Mouse (Mus musculus): ENCODE measurements around the gene Adam19. TPM values are rescaled to one million over a fixed set of nuclear protein-coding genes. Genes with fewer than 3 reads are reported as not detected.

Adam19 gene
- polyA plus RNA-seq, 1 experiment = 43.2 TPM

GRCm38 (mm10) chr11:46030026-46030425 lies 25.8 kb upstream of the Adam19 start:
- Histone ChIP-seq H3ac (ENCODE audit: control insufficient read depth, insufficient read length) (no peak overlapping the region), H3K27me3 (ENCODE audit: control insufficient read depth, insufficient read depth, insufficient read length) (no peaks in the 10 kb centered on the region), H3K4me3 (no peak overlapping the region), H3K79me2 (ENCODE audit: control insufficient read depth, insufficient read depth) (no peaks in the 10 kb centered on the region), H3K4me2 (ENCODE audit: low read depth) (no peak overlapping the region), H3K36me3 (ENCODE audit: control insufficient read depth, insufficient read depth) (no peaks in the 10 kb centered on the region)
- TF ChIP-seq MYOG (IDR thresholded peaks at IDR 0.05; ENCODE audit: control insufficient read depth in 1 of 3, insufficient read depth in 1 of 3, insufficient read length in 2 of 3, low read depth in 2 of 3) (no peak), POLR2AphosphoS2 (IDR thresholded peaks at IDR 0.05; ENCODE audit: insufficient read length, low read depth) (no peak), TCF3 (IDR thresholded peaks at IDR 0.05; ENCODE audit: insufficient read length, low read depth) (no peak), MYOD1 (IDR thresholded peaks at IDR 0.05; ENCODE audit: control insufficient read depth in 1 of 3, insufficient read length in 2 of 3, low read depth in 2 of 3) (no peak), CEBPB (IDR thresholded peaks at IDR 0.05; ENCODE audit: insufficient read depth, poor library complexity, severe bottlenecking) (no peak), REST (IDR thresholded peaks at IDR 0.05; ENCODE audit: insufficient read depth, insufficient read length) (no peak), SRF (IDR thresholded peaks at IDR 0.05; ENCODE audit: control insufficient read depth, insufficient read length, low read depth) (no peak), E2F4 (IDR thresholded peaks at IDR 0.05; ENCODE audit: insufficient read depth) (no peak), POLR2A (IDR thresholded peaks at IDR 0.05; ENCODE audit: insufficient read length, low read depth) (no peak), TCF12 (IDR thresholded peaks at IDR 0.05; ENCODE audit: insufficient read depth, poor library complexity, severe bottlenecking) (no peak), MAX (IDR thresholded peaks at IDR 0.05; ENCODE audit: low read depth) (no peak), USF1 (IDR thresholded peaks at IDR 0.05; ENCODE audit: low read depth) (no peak)

DNA sequence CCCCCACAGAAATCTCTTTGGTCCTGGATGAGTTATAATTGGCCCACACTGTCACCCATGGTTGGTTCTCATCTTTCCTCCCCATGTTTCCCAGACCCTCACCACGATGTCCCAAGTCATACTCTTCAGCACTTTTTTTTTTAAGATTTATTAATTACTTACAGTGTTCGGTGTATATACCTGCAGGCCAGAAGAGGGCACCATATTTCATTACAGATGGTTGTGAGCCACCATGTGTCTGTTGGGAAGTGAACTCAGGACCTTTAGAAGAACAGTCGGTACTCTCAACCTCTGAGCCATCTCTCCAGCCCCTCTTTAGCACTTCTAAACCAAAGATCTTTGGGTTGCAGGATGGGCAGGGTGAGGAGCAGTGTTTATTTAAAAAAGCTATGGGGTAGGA lies 24.3 kb upstream of the Adam19 start:
- TF ChIP-seq POLR2A (IDR thresholded peaks at IDR 0.05; ENCODE audit: insufficient read length, low read depth) (no peak), TCF3 (IDR thresholded peaks at IDR 0.05; ENCODE audit: insufficient read length, low read depth) (no peak), USF1 (IDR thresholded peaks at IDR 0.05; ENCODE audit: low read depth) (no peak), POLR2AphosphoS2 (IDR thresholded peaks at IDR 0.05; ENCODE audit: insufficient read length, low read depth) (no peak), E2F4 (IDR thresholded peaks at IDR 0.05; ENCODE audit: insufficient read depth) (no peak), MAX (IDR thresholded peaks at IDR 0.05; ENCODE audit: low read depth) (no peak), MYOG (IDR thresholded peaks at IDR 0.05; ENCODE audit: control insufficient read depth in 1 of 3, insufficient read depth in 1 of 3, insufficient read length in 2 of 3, low read depth in 2 of 3) (no peak), MYOD1 (IDR thresholded peaks at IDR 0.05; ENCODE audit: control insufficient read depth in 1 of 3, insufficient read length in 2 of 3, low read depth in 2 of 3) (no peak), SRF (IDR thresholded peaks at IDR 0.05; ENCODE audit: control insufficient read depth, insufficient read length, low read depth) (no peak), REST (IDR thresholded peaks at IDR 0.05; ENCODE audit: insufficient read depth, insufficient read length) (no peak), TCF12 (IDR thresholded peaks at IDR 0.05; ENCODE audit: insufficient read depth, poor library complexity, severe bottlenecking) (no peak), CEBPB (IDR thresholded peaks at IDR 0.05; ENCODE audit: insufficient read depth, poor library complexity, severe bottlenecking) (no peak)
- H3K79me2 ChIP-seq (ENCODE audit: control insufficient read depth, insufficient read depth) = no peaks in the 10 kb centered on the region
- no peak overlapping the region for H3K4me3 ChIP-seq
- no peak overlapping the region for H3K4me2 ChIP-seq (ENCODE audit: low read depth)
- no peak overlapping the region for H3ac ChIP-seq (ENCODE audit: control insufficient read depth, insufficient read length)
- H3K36me3 ChIP-seq (ENCODE audit: control insufficient read depth, insufficient read depth) = no peaks in the 10 kb centered on the region
- H3K27me3 ChIP-seq (ENCODE audit: control insufficient read depth, insufficient read depth, insufficient read length) = no peaks in the 10 kb centered on the region

- no peak for TF ChIP-seq MAX (IDR thresholded peaks at IDR 0.05; ENCODE audit: low read depth)
- no peak for TF ChIP-seq SRF (IDR thresholded peaks at IDR 0.05; ENCODE audit: control insufficient read depth, insufficient read length, low read depth)
- no peak for TF ChIP-seq MYOG (IDR thresholded peaks at IDR 0.05; ENCODE audit: control insufficient read depth in 1 of 3, insufficient read depth in 1 of 3, insufficient read length in 2 of 3, low read depth in 2 of 3)
- TF ChIP-seq POLR2AphosphoS2 (IDR thresholded peaks at IDR 0.05; ENCODE audit: insufficient read length, low read depth) = no peak
- no peak for TF ChIP-seq TCF12 (IDR thresholded peaks at IDR 0.05; ENCODE audit: insufficient read depth, poor library complexity, severe bottlenecking)
- no peak for TF ChIP-seq USF1 (IDR thresholded peaks at IDR 0.05; ENCODE audit: low read depth)
- TF ChIP-seq CEBPB (IDR thresholded peaks at IDR 0.05; ENCODE audit: insufficient read depth, poor library complexity, severe bottlenecking) = no peak
- H3K79me2 ChIP-seq (ENCODE audit: control insufficient read depth, insufficient read depth) = no peaks in the 10 kb centered on the region
- H3ac ChIP-seq (ENCODE audit: control insufficient read depth, insufficient read length) = no peak overlapping the region
- H3K36me3 ChIP-seq (ENCODE audit: control insufficient read depth, insufficient read depth) = no peaks in the 10 kb centered on the region
- peak overlapping the region; percentile 42 for H3K4me2 ChIP-seq (ENCODE audit: low read depth)
- no peak overlapping the region for H3K4me3 ChIP-seq
- H3K27me3 ChIP-seq (ENCODE audit: control insufficient read depth, insufficient read depth, insufficient read length) = no peaks in the 10 kb centered on the region
These were observed 22.8 kb upstream of the Adam19 start for GRCm38 (mm10) chr11:46032956-46033355.

GRCm38 (mm10) chr11:46036374-46036773 lies 19.4 kb upstream of the Adam19 start:
- no peaks in the 10 kb centered on the region for H3K27me3 ChIP-seq (ENCODE audit: control insufficient read depth, insufficient read depth, insufficient read length)
- H3K4me3 ChIP-seq = no peak overlapping the region
- H3K4me2 ChIP-seq (ENCODE audit: low read depth) = no peak overlapping the region
- no peaks in the 10 kb centered on the region for H3K36me3 ChIP-seq (ENCODE audit: control insufficient read depth, insufficient read depth)
- TF ChIP-seq USF1 (IDR thresholded peaks at IDR 0.05; ENCODE audit: low read depth) (no peak), POLR2AphosphoS2 (IDR thresholded peaks at IDR 0.05; ENCODE audit: insufficient read length, low read depth) (no peak), MYOD1 (IDR thresholded peaks at IDR 0.05; ENCODE audit: control insufficient read depth in 1 of 3, insufficient read length in 2 of 3, low read depth in 2 of 3) (no peak), POLR2A (IDR thresholded peaks at IDR 0.05; ENCODE audit: insufficient read length, low read depth) (no peak), E2F4 (IDR thresholded peaks at IDR 0.05; ENCODE audit: insufficient read depth) (no peak), TCF3 (IDR thresholded peaks at IDR 0.05; ENCODE audit: insufficient read length, low read depth) (no peak), TCF12 (IDR thresholded peaks at IDR 0.05; ENCODE audit: insufficient read depth, poor library complexity, severe bottlenecking) (no peak), MYOG (IDR thresholded peaks at IDR 0.05; ENCODE audit: control insufficient read depth in 1 of 3, insufficient read depth in 1 of 3, insufficient read length in 2 of 3, low read depth in 2 of 3) (no peak), CEBPB (IDR thresholded peaks at IDR 0.05; ENCODE audit: insufficient read depth, poor library complexity, severe bottlenecking) (no peak)
- no peaks in the 10 kb centered on the region for H3K79me2 ChIP-seq (ENCODE audit: control insufficient read depth, insufficient read depth)
- no peak overlapping the region for H3ac ChIP-seq (ENCODE audit: control insufficient read depth, insufficient read length)

GRCm38 (mm10) chr11:46038901-46039300 lies 16.9 kb upstream of the Adam19 start:
- no peak overlapping the region for H3K4me2 ChIP-seq (ENCODE audit: low read depth)

More at GRCm38 (mm10) chr11:46038901-46039300, 16.9 kb upstream of the Adam19 start:
- Histone ChIP-seq H3ac (ENCODE audit: control insufficient read depth, insufficient read length) (no peak overlapping the region), H3K4me3 (no peak overlapping the region), H3K27me3 (ENCODE audit: control insufficient read depth, insufficient read depth, insufficient read length) (no peaks in the 10 kb centered on the region), H3K79me2 (ENCODE audit: control insufficient read depth, insufficient read depth) (no peaks in the 10 kb centered on the region), H3K36me3 (ENCODE audit: control insufficient read depth, insufficient read depth) (no peaks in the 10 kb centered on the region)
- TF ChIP-seq MAX (IDR thresholded peaks at IDR 0.05; ENCODE audit: low read depth) = no peak
- no peak for TF ChIP-seq TCF3 (IDR thresholded peaks at IDR 0.05; ENCODE audit: insufficient read length, low read depth)
- no peak for TF ChIP-seq CEBPB (IDR thresholded peaks at IDR 0.05; ENCODE audit: insufficient read depth, poor library complexity, severe bottlenecking)
- TF ChIP-seq POLR2AphosphoS2 (IDR thresholded peaks at IDR 0.05; ENCODE audit: insufficient read length, low read depth) = no peak
- no peak for TF ChIP-seq USF1 (IDR thresholded peaks at IDR 0.05; ENCODE audit: low read depth)
- no peak for TF ChIP-seq REST (IDR thresholded peaks at IDR 0.05; ENCODE audit: insufficient read depth, insufficient read length)
- TF ChIP-seq POLR2A (IDR thresholded peaks at IDR 0.05; ENCODE audit: insufficient read length, low read depth) = no peak
- TF ChIP-seq TCF12 (IDR thresholded peaks at IDR 0.05; ENCODE audit: insufficient read depth, poor library complexity, severe bottlenecking) = no peak
- TF ChIP-seq SRF (IDR thresholded peaks at IDR 0.05; ENCODE audit: control insufficient read depth, insufficient read length, low read depth) = no peak

All from myocyte (in vitro differentiated cells).